Mouse (Mus musculus) cortical plate, adult 2 months (tissue): ENCODE results near the gene Ufc1.

Source experiments
- CTCF ChIP-seq: fragments of 200-500 bp; IDR thresholded peaks from 2 replicates; pipeline ENCODE4 v1.5.1; 2011; ENCODE audit warnings: mild to moderate bottlenecking, control low read depth, low read length; ENCODE audit not compliant: insufficient read depth; ENCODE audit errors: extremely low read depth
- POLR2A ChIP-seq: fragments of 200-500 bp; IDR thresholded peaks from 2 replicates; pipeline ENCODE4 v1.6.1; 2011; ENCODE audit warnings: mild to moderate bottlenecking, low read length, control low read depth; ENCODE audit not compliant: insufficient read depth; ENCODE audit errors: extremely low read depth

GRCm38 (mm10) chr1:171250680-171251593, 43.9 kb downstream of the Ufc1 start, which contains the start of gene Ndufs2:
- TF ChIP-seq CTCF (no peak), POLR2A (no peak)
